Mouse (Mus musculus) limb, embryonic 11.5 days (tissue): ENCODE measurements around the gene Hexim2. TPM values are rescaled to one million over a fixed set of nuclear protein-coding genes. Genes with fewer than 3 reads are reported as not detected.

Experiments used
- ATAC-seq: fragments of 200-750 bp; cut with Nextera tagmentation; 2 replicates; pipeline ENCODE4 v1.8.0; 2017; ENCODE audit warnings: low read depth; ENCODE audit not compliant: insufficient number of reproducible peaks, low FRiP score, low TSS enrichment
- DNase-seq: peaks from one replicate; pipeline ENCODE4 v3.0.0-alpha.2; 2015; ENCODE audit warnings: low spot score
- H3K27ac ChIP-seq: fragments of 300-500 bp; sonication (generic); replicated peaks from 2 replicates; pipeline ENCODE4 v1.5.1; 2014; ENCODE audit warnings: low read depth, mild to moderate bottlenecking, low read length
- H3K27me3 ChIP-seq: fragments of 300-500 bp; sonication (generic); 2 replicates; pipeline ENCODE4 v1.6.1; 2014; ENCODE audit warnings: mild to moderate bottlenecking, low read length, mixed read lengths; ENCODE audit not compliant: control insufficient read depth, insufficient read depth
- H3K36me3 ChIP-seq: fragments of 300-500 bp; sonication (generic); 2 replicates; pipeline ENCODE4 v1.6.1; 2014; ENCODE audit warnings: mild to moderate bottlenecking, low read length, moderate library complexity, mixed read lengths; ENCODE audit not compliant: control insufficient read depth, insufficient read depth
- H3K4me1 ChIP-seq: fragments of 300-500 bp; sonication (generic); 2 replicates; pipeline ENCODE4 v1.6.1; 2014; ENCODE audit warnings: low read length, mixed read lengths; ENCODE audit not compliant: control insufficient read depth, insufficient read depth
- H3K4me2 ChIP-seq: fragments of 300-500 bp; sonication (generic); 2 replicates; pipeline ENCODE4 v1.6.1; 2014; ENCODE audit warnings: low read depth, mild to moderate bottlenecking, moderate library complexity; ENCODE audit not compliant: severe bottlenecking
- H3K4me3 ChIP-seq: fragments of 300-500 bp; sonication (generic); 2 replicates; pipeline ENCODE4 v1.5.1; 2014; ENCODE audit warnings: low read depth, low read length
- H3K9ac ChIP-seq: fragments of 300-500 bp; sonication (generic); 2 replicates; pipeline ENCODE4 v1.6.1; 2014; ENCODE audit warnings: mild to moderate bottlenecking, low read length
- H3K9me3 ChIP-seq: fragments of 300-500 bp; sonication (generic); 2 replicates; pipeline ENCODE4 v1.6.1; 2016; ENCODE audit warnings: low read length; ENCODE audit not compliant: control insufficient read depth
- WGBS: fragments of 180-500 bp; shearing (Covaris S2); extraction: QIAGEN DNeasy Blood & Tissue Kit; methylation state at CpG from one replicate; pipeline ENCODE4 v1.1.7; 2014; 5-methylcytosine and 5-hydroxymethylcytosine counted together
- polyA plus RNA-seq: library from polyadenylated mRNA; unstranded; fragments of >200 nt; fragmentation: Nextera tagmentation; extraction: Ambion mirVana; gene quantifications from 2 replicates; pipeline ENCODE4 v1.2.1, GENCODE M21; 2014

The Hexim2 gene
- polyA plus RNA-seq, 1 experiment from 2014 or later: 8.3 TPM

DNA sequence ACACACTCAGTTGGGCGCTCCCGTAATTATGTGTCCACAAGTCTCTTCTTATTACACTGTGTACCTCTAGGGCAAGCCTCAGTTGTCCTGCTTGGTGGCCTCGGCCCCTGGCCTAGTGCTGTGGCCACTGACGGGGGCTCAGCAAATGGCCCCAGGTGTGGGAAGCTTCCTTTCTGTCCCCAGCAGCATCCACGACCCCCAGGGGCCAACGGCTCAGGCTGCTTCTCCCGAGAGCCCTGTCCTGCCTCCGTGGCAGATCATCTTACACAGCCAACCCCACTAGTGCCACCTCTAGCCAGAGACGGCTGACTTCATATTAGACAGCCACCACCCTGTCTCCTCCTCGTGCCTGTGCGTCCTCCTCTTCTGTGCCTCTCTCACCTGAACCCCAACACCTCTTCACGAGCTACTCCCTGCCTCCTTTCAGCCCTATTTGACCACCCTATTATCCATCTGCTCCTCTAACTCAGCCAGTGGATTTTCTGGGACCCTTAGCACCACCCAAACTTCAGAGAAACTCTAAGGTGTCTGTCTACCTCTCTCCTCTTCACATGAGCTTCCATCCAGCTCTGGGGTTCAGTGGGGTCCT, 32.8 kb upstream of the Hexim2 start:
- Histone ChIP-seq H3K9me3 (no peaks in the 10 kb centered on the region), H3K4me2 (no peak overlapping the region), H3K27ac (no peak overlapping the region), H3K27me3 (peaks cover 29% of the 10 kb centered on the region), H3K4me3 (no peak overlapping the region), H3K9ac (no peak overlapping the region), H3K4me1 (peaks cover 18% of the 10 kb centered on the region), H3K36me3 (no peaks in the 10 kb centered on the region)
- WGBS: 48% methylated on average over 12 of the region's 12 CpGs
- DNase-seq (no peak), ATAC-seq (no peak)

DNA sequence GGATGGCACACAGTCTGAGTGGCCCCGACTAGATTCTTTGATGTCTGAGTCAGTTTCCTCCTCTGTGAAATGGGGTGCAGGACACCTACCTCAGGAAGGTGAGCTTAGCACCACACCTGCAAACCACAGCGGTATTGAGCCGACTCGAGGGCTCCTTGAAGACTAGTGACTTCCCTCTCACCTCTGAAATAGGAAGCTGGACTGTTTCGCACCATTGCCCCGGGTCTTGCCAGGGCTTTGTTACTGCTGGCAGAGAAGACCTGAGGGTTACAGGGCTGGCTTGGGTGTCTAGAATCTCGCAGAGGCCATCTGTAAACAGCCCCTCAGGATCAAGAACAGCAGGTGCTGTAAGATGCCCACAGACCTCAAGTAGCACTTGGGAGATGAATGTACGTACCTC, 31.9 kb upstream of the Hexim2 start:
- no peak overlapping the region for H3K4me2 ChIP-seq
- no peak overlapping the region; the same call in 1 of the 2 replicates for H3K4me3 ChIP-seq
- H3K9me3 ChIP-seq: no peaks in the 10 kb centered on the region
- H3K27ac ChIP-seq: no peak overlapping the region
- H3K9ac ChIP-seq: no peak overlapping the region
- peaks cover 29% of the 10 kb centered on the region for H3K27me3 ChIP-seq
- no peak for DNase-seq
- H3K4me1 ChIP-seq: peaks cover 16% of the 10 kb centered on the region
- H3K36me3 ChIP-seq: no peaks in the 10 kb centered on the region
- WGBS: 67% methylated on average over 8 of the region's 8 CpGs
- ATAC-seq: no peak

DNA sequence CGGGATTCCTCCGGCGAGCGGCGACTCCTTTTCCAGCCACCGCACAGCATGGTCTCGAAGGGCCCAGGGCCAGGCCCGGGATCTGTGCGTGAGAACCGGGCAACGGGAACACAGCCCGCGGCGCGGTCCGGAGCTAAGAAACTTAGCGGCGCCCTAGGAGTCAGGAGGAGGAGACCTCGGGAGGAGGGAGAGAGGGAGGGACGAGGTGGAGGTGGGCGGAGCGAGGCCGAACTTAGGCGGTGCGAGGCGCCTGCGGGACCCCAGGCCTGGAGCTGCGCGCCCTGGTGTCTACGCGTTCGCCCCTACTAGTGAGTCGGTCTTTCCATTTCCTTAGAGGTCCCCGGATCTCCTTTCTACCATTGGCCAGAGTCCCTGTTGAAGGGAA, 30.8 kb upstream of the Hexim2 start, which contains the start of the genes Plcd3 and Acbd4:
Gene Plcd3 (minus strand): TSS at position 178 of the 385 bp plus-strand sequence.
Gene Acbd4 (plus strand): TSS at position 202 of the 385 bp plus-strand sequence.
- peaks cover 29% of the 10 kb centered on the region for H3K27me3 ChIP-seq
- H3K9me3 ChIP-seq: no peaks in the 10 kb centered on the region
- WGBS: under 1% methylated on average over 34 of the region's 34 CpGs
- peak within 1 kb of the TSS; percentile 55 for H3K9ac ChIP-seq
- no peaks in the 10 kb centered on the region for H3K36me3 ChIP-seq
- H3K4me2 ChIP-seq: peak within 1 kb of the TSS; percentile 84
- ATAC-seq (peak; percentile 55; the same call in 1 of the 2 replicates), DNase-seq (peak; percentile 78)
- H3K4me1 ChIP-seq: peaks cover 16% of the 10 kb centered on the region
- H3K4me3 ChIP-seq: peak within 1 kb of the TSS; percentile 52
- H3K27ac ChIP-seq: no peak within 1 kb of the TSS

DNA sequence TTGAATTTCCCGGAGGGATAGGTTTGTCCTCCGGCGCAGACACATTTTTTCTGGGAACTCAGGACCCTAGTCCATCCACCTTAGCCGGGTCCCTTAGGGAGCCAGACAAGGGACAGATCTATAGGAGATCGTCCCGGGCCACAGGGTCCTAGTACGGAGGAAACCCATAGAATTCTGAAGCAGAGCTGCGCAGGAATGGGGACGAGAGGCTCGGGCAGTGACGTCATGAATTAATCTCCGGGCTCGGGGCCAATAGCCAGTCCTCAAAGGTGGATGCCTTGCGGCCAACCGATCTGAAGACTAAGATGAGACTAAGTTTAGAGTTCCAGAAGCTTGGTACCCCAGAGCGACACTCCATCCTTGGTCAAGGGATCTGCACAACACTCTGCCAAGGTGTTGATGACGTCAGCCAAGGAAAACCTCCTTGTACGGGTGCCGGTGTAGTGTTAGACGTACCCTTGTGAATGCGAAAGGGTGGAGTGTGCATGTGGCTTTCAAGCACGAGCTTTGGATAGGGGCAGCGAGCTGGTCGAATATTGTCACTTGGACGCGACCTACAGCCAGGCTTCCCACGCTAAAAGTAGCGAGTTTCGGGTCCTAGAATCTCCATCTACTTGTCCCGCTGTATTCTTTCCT, 30.2 kb upstream of the Hexim2 start:
- peak; percentile 36; the same call in 1 of the 2 replicates for ATAC-seq
- peak overlapping the region; percentile 52 for H3K4me3 ChIP-seq
- peaks cover 13% of the 10 kb centered on the region for H3K4me1 ChIP-seq
- H3K27me3 ChIP-seq: peaks cover 29% of the 10 kb centered on the region
- WGBS: 4% methylated on average over 30 of the region's 30 CpGs
- no peak overlapping the region for H3K27ac ChIP-seq
- DNase-seq: peak; percentile 62
- H3K36me3 ChIP-seq: no peaks in the 10 kb centered on the region
- no peaks in the 10 kb centered on the region for H3K9me3 ChIP-seq
- peak overlapping the region; percentile 84 for H3K4me2 ChIP-seq
- peak overlapping the region; percentile 12; the same call in 1 of the 2 replicates for H3K9ac ChIP-seq

DNA sequence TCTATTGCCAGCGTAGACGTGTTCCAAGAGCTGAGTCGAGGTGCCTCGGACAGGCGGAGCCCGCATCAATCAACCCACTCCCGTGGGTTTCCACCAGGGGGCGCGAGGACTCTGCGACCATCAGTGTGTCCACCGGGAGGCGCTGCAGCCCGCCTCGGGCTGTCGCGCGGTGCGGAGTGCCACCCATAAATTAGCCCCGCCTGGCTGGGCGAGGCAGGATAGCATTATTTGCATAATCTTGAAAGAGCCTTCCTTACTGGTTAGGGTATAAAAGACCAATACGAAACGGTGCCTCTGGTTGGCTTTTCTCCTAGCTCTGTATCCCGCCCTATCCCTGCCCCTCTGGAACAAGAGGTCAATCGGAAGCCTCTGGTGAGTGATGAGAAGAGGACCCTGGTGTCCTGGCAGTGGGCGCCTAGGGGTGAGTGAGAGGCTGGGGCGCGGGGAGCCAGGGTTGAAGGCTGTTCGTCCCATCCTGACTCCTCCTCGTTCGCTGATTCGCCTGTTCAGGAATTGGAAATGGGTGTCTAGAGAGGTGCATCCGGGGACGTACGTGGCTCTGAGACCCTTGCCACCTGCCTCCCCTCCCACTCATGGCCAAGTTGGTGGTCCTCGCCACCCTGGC, 29.4 kb upstream of the Hexim2 start:
- peak; percentile 98 for DNase-seq
- no peak overlapping the region for H3K27ac ChIP-seq

DNA sequence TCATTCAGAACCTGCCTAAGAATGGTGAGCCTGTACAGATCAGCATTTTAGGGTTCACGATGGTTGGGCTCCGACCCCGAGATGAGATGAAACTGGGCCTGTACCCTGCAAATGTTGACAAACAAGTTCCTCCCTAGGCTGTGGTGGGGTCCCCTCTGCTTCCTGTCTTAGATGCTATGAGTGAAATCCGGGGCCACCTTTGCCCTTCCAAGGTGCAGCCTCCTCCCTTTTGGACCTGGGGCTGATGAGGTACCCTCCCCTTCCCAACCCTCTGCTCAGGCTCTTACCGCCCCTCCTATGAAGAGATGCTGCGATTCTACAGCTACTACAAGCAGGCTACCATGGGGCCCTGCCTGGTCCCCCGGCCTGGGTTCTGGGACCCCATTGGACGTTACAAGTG, 28.6 kb upstream of the Hexim2 start:
- H3K4me1 ChIP-seq: 0 out of 2 replicates have a peak, but pooled peaks cover 7% of the 10 kb centered on the region
- no peaks in the 10 kb centered on the region for H3K9me3 ChIP-seq
- 56% methylated on average over 8 of the region's 8 CpGs for WGBS
- H3K36me3 ChIP-seq: no peaks in the 10 kb centered on the region
- no peak overlapping the region for H3K9ac ChIP-seq
- H3K27me3 ChIP-seq: peaks cover 29% of the 10 kb centered on the region
- peak overlapping the region; percentile 30; the same call in 1 of the 2 replicates for H3K4me3 ChIP-seq
- ATAC-seq: no peak
- no peak overlapping the region for H3K27ac ChIP-seq
- DNase-seq: no peak
- peak overlapping the region; percentile 84 for H3K4me2 ChIP-seq

More for the DNA sequence above, 29.4 kb upstream of the Hexim2 start:
- Histone ChIP-seq H3K9ac (0 out of 2 replicates have a peak overlapping the region, but pooled peaks have one; percentile 27), H3K36me3 (no peaks in the 10 kb centered on the region), H3K4me1 (0 out of 2 replicates have a peak, but pooled peaks cover 7% of the 10 kb centered on the region), H3K9me3 (no peaks in the 10 kb centered on the region), H3K4me2 (peak overlapping the region; percentile 84), H3K27me3 (peaks cover 29% of the 10 kb centered on the region), H3K4me3 (peak overlapping the region; percentile 30)
- WGBS: under 1% methylated on average over 35 of the region's 35 CpGs
- peak; percentile 58 for ATAC-seq

DNA sequence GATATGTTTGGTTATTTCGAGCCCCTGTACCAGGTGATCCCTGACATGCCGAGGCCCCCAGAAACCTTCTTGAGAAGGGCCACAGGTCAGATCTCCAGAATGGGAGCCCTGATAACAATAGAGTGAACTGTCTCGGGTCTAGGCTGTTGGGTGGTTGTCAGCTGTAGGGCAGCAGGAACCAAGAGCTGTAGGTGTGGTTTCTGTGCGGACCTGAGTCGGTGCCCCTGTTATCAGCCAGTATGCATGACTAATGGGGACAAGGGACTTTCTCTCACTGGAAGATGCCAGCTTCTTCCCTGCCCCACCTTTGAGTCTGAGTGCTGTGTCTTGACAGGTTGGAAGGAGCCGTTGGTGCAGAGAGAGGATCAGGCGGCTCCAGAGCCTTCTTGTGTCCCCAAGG, 27.8 kb upstream of the Hexim2 start:
- Histone ChIP-seq H3K27ac (no peak overlapping the region), H3K36me3 (no peaks in the 10 kb centered on the region), H3K27me3 (peaks cover 29% of the 10 kb centered on the region), H3K4me1 (0 out of 2 replicates have a peak, but pooled peaks cover 4% of the 10 kb centered on the region), H3K9me3 (no peaks in the 10 kb centered on the region), H3K4me3 (no peak overlapping the region), H3K4me2 (no peak overlapping the region), H3K9ac (no peak overlapping the region)
- ATAC-seq (no peak), DNase-seq (no peak)
- 80% methylated on average over 7 of the region's 7 CpGs for WGBS

DNA sequence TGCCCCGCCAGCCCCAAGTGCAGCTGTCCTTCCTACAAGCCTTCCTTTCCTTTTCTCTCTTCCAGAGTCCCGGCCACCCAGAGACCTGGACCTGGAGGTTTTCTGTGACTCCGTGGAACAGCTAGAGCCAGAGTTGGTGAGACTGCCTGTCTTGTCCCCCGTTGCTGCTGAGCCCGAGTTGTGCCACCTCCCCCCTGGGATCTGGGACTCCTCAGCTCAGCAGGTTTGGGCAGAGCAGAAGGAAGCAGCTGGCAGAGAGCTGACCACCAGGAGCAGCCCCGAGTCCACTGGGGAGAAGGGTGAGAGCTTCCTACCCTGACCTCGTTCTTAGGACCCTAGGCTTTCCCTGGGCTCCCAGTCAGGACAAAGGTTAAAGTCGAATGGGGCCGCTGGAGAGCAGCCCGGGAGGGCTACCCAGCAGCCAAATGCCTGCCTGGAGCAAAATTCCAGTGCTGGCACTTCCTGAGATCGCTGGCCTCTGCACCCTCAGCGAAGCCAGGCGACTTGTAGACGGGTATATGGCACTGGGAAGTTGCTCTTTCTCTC, 27.0 kb upstream of the Hexim2 start:
- H3K27me3 ChIP-seq: peaks cover 23% of the 10 kb centered on the region
- WGBS: 57% methylated on average over 14 of the region's 14 CpGs
- 0 out of 2 replicates have a peak, but pooled peaks cover 4% of the 10 kb centered on the region for H3K4me1 ChIP-seq
- no peak for ATAC-seq
- no peaks in the 10 kb centered on the region for H3K36me3 ChIP-seq
- no peak overlapping the region for H3K27ac ChIP-seq
- no peak for DNase-seq
- no peak overlapping the region for H3K9ac ChIP-seq
- H3K4me2 ChIP-seq: no peak overlapping the region
- no peak overlapping the region for H3K4me3 ChIP-seq
- H3K9me3 ChIP-seq: no peaks in the 10 kb centered on the region
